Mouse (Mus musculus) adipocyte (in vitro differentiated cells): ENCODE results near the gene Fam181a.
A peak's percentile ranks its signal among the peaks of the same experiment; 100 is the strongest.

ENCODE experiments used
- DNase-seq: peaks from one replicate; pipeline ENCODE4 v3.0.0-alpha.2; 2016; ENCODE audit warnings: low spot score

Fam181a gene

GRCm38 (mm10) chr12:103310744-103311267 is at the start of gene Fam181a:
TSS of gene Fam181a (plus strand) at chr12:103310975.
- no peak for DNase-seq

- no peak for DNase-seq
Observed at GRCm38 (mm10) chr12:103262017-103262865, 48.5 kb upstream of the Fam181a start.

- DNase-seq, result no peak
Observed at GRCm38 (mm10) chr12:103266605-103267004, 44.2 kb upstream of the Fam181a start.

- DNase-seq, result no peak
Observed at GRCm38 (mm10) chr12:103272176-103272575, 38.6 kb upstream of the Fam181a start.

GRCm38 (mm10) chr12:103273051-103273450 is 37.7 kb upstream of the Fam181a start:
- no peak for DNase-seq

GRCm38 (mm10) chr12:103273732-103274131 is 37.0 kb upstream of the Fam181a start:
- no peak for DNase-seq

GRCm38 (mm10) chr12:103276422-103276821 is 34.4 kb upstream of the Fam181a start:
- DNase-seq, result no peak

- DNase-seq, result peak; percentile 2
Observed at GRCm38 (mm10) chr12:103281491-103281890, 29.3 kb upstream of the Fam181a start.

GRCm38 (mm10) chr12:103281912-103282311 is 28.9 kb upstream of the Fam181a start:
- DNase-seq, result peak; percentile 64

- DNase-seq, result no peak
Observed at GRCm38 (mm10) chr12:103282936-103283335, 27.8 kb upstream of the Fam181a start.

GRCm38 (mm10) chr12:103283411-103283810 is 27.4 kb upstream of the Fam181a start:
- no peak for DNase-seq

- DNase-seq, result no peak
Observed at GRCm38 (mm10) chr12:103287276-103287675, 23.5 kb upstream of the Fam181a start.

- no peak for DNase-seq
Observed at GRCm38 (mm10) chr12:103292366-103292765, 18.4 kb upstream of the Fam181a start.

- DNase-seq, result no peak
Observed at GRCm38 (mm10) chr12:103296292-103296691, 14.5 kb upstream of the Fam181a start.

- no peak for DNase-seq
Observed at GRCm38 (mm10) chr12:103300493-103300892, 10.3 kb upstream of the Fam181a start.

- DNase-seq, result peak; percentile 46
Observed at GRCm38 (mm10) chr12:103301645-103302044, 9.1 kb upstream of the Fam181a start.

GRCm38 (mm10) chr12:103302960-103303359 is 7.8 kb upstream of the Fam181a start:
- DNase-seq, result no peak

GRCm38 (mm10) chr12:103306224-103306623 is 4.6 kb upstream of the Fam181a start:
- DNase-seq, result peak; percentile 17

GRCm38 (mm10) chr12:103306720-103307119 is 4.1 kb upstream of the Fam181a start:
- no peak for DNase-seq

GRCm38 (mm10) chr12:103311921-103312320 is 1.1 kb downstream of the Fam181a start:
- DNase-seq, result no peak

- DNase-seq, result no peak
Observed at GRCm38 (mm10) chr12:103313274-103313673, 2.5 kb downstream of the Fam181a start.

- no peak for DNase-seq
Observed at GRCm38 (mm10) chr12:103313871-103314639, 3.3 kb downstream of the Fam181a start.
